Mouse (Mus musculus) urinary bladder, adult 2 months (tissue): ENCODE results near the gene Msl1. TPM values are rescaled to one million over a fixed set of nuclear protein-coding genes. Genes with fewer than 3 reads are reported as not detected.

Source experiments
- DNase-seq: peaks from one replicate; pipeline ENCODE4 v3.0.0; 2022; ENCODE audit warnings: low spot score
- polyA plus RNA-seq: library from polyadenylated mRNA; depleted of rRNA; stranded (reverse); fragments of >200 nt; gene quantifications from 2 replicates; pipeline ENCODE4 v1.2.3, GENCODE M21; 2012

Msl1 gene
- polyA plus RNA-seq, 1 experiment: 57.0 TPM

GRCm38 (mm10) chr11:98764091-98764490 is 31.2 kb upstream of the Msl1 start:
- DNase-seq: no peak

- DNase-seq: no peak
Observed at GRCm38 (mm10) chr11:98764746-98765145, 30.6 kb upstream of the Msl1 start.

- no peak for DNase-seq
Observed at GRCm38 (mm10) chr11:98765421-98766309, 29.7 kb upstream of the Msl1 start.

- no peak for DNase-seq
Observed at GRCm38 (mm10) chr11:98766346-98766745, 29.0 kb upstream of the Msl1 start.

- DNase-seq: no peak
Observed at GRCm38 (mm10) chr11:98766816-98767215, 28.5 kb upstream of the Msl1 start.

GRCm38 (mm10) chr11:98767276-98767675 is 28.0 kb upstream of the Msl1 start:
- DNase-seq: no peak

- no peak for DNase-seq
Observed at GRCm38 (mm10) chr11:98767713-98768112, 27.6 kb upstream of the Msl1 start.

- DNase-seq: no peak
Observed at GRCm38 (mm10) chr11:98768127-98769006, 26.9 kb upstream of the Msl1 start.

- DNase-seq: no peak
Observed at GRCm38 (mm10) chr11:98769007-98769954, 26.0 kb upstream of the Msl1 start.

GRCm38 (mm10) chr11:98770096-98770975 is 25.0 kb upstream of the Msl1 start:
- no peak for DNase-seq

- no peak for DNase-seq
Observed at GRCm38 (mm10) chr11:98771131-98771530, 24.2 kb upstream of the Msl1 start.

GRCm38 (mm10) chr11:98771844-98772525 is 23.3 kb upstream of the Msl1 start:
- peak; percentile 40 for DNase-seq

- peak; percentile 73 for DNase-seq
Observed at GRCm38 (mm10) chr11:98772667-98773171, 22.6 kb upstream of the Msl1 start.

GRCm38 (mm10) chr11:98773635-98774295 is 21.6 kb upstream of the Msl1 start:
- DNase-seq: peak; percentile 99

GRCm38 (mm10) chr11:98774582-98775347 is 20.6 kb upstream of the Msl1 start, which contains the start of gene Nr1d1:
Nr1d1 (minus strand) TSS chr11:98775333.
- DNase-seq: peak; percentile 100

GRCm38 (mm10) chr11:98775348-98776051 is 19.8 kb upstream of the Msl1 start:
- no peak for DNase-seq

- no peak for DNase-seq
Observed at GRCm38 (mm10) chr11:98776052-98776764, 19.1 kb upstream of the Msl1 start.
